In genomic region chr4:104678234-104678633, GRCm38 (mm10) we compare ENCODE assay signal across 15 mouse cellular contexts.
DNase-seq lines count a peak whose midpoint lies in the region; TF ChIP-seq lines count a peak whose summit lies in the region.
"Had no signal": no experiment of that assay in that cellular context is flagged by ENCODE, and none has a peak within 500 bp of the region (broad histone marks: within the 10 kb centered on the region; RNA-seq: fewer than 3 reads in every experiment).

No protein-coding gene starts in this region.

- peak; percentile 47 to 56 for DNase-seq in layer of hippocampus, adult 8-10 months (ENCODE audit: low spot score in 2 of 2)
- DNase-seq in layer of hippocampus, postnatal 25 days (ENCODE audit: extremely low spot score in 1 of 2, low spot score in 1 of 2), result no peak
- peak; percentile 72 for DNase-seq in right cerebral cortex, adult 18-20 months
- DNase-seq in right cerebral cortex, postnatal 4 days, result no peak
- peak; percentile 26 to 32 for DNase-seq in left cerebral cortex, postnatal 10 days (ENCODE audit: extremely low spot score in 1 of 2, low spot score in 2 of 2)
- DNase-seq in lung, adult 2 months, result no peak
- no peak for DNase-seq in kidney, adult 8-10 months
- DNase-seq: cerebellum, adult 9-11 months; gastrocnemius, postnatal 10 days; lung, postnatal 10 days; thymus, adult 18-20 months had no signal

- TF ChIP-seq POLR2A in lung, adult 2 months (IDR thresholded peaks at IDR 0.05; ENCODE audit: borderline replicate concordance, extremely low read depth, low read depth, low read length), result no peak

- H3K4me3 ChIP-seq in lung, adult 2 months (replicated peaks; ENCODE audit: extremely low read depth, low read depth, low read length), result no peak overlapping the region
- H3K4me3 ChIP-seq: hindbrain, embryonic 12.5 days; limb, embryonic 13.5 days; liver, embryonic 15.5 days; neural tube, embryonic 12.5 days had no signal

- WGBS in lung, adult 2 months, result 75% methylated on average over 7 of the region's 7 CpGs

- intact Hi-C loops in left cerebral cortex, postnatal 10 days (cut with DNase I), result no loop called here

- TF ChIP-seq CTCF in lung, adult 2 months (IDR thresholded peaks at IDR 0.05; ENCODE audit: insufficient read depth, low read length), result no peak

- H3K4me1 ChIP-seq in lung, adult 2 months (ENCODE audit: control insufficient read depth, insufficient read depth, low read length), result no peaks in the 10 kb centered on the region
- H3K4me1 ChIP-seq: limb, embryonic 13.5 days; liver, embryonic 15.5 days; neural tube, embryonic 12.5 days had no signal

Comparison
In these comparisons a context has a peak if more than half of its experiments do, and no peak if none do; other contexts are left out.
1. DNase-seq: peak in layer of hippocampus, adult 8-10 months (2 of 2), right cerebral cortex, adult 18-20 months (single experiment) and left cerebral cortex, postnatal 10 days (2 of 2); none in layer of hippocampus, postnatal 25 days (0 of 2), right cerebral cortex, postnatal 4 days (single experiment), lung, adult 2 months (single experiment) and kidney, adult 8-10 months (0 of 2).